Mouse (Mus musculus): ENCODE results near the gene Bcam.

DNA sequence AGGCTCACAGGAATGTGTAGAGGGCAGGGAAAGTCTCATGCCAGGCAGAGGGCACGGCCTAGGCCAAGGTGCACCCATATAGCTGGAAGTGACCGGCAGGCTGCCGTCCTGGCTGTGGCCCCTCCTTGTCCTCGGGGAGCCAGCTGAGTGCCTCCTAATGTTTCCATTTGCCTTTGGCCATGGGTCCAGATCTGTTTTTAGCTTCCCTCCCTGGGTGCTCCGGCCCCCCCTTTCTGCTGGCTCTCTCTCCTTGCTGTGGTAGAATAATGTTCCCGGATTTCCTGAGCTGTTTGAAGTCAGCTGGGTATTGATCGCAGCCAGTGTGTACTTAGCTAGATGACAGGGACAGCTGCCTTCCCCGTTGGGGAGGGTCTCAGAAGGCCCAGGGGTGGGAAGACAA is 12.8 kb upstream of the Bcam start:
- no peak for TF ChIP-seq POLR2A (IDR thresholded peaks at IDR 0.05; ENCODE audit: insufficient read length, low read depth)
- TF ChIP-seq E2F4 (IDR thresholded peaks at IDR 0.05; ENCODE audit: insufficient read depth): no peak
- TF ChIP-seq CEBPB (IDR thresholded peaks at IDR 0.05; ENCODE audit: insufficient read depth, poor library complexity, severe bottlenecking): no peak
- TF ChIP-seq TCF12 (IDR thresholded peaks at IDR 0.05; ENCODE audit: insufficient read depth, poor library complexity, severe bottlenecking): no peak
